In genomic region chr6:141485302-141486021, GRCm38 (mm10) we compare ENCODE assay signal across 8 mouse cellular contexts. TPM values are rescaled to one million over a fixed set of nuclear protein-coding genes. Genes with fewer than 3 reads are reported as not detected.
DNase-seq lines count a peak whose midpoint lies in the region; ATAC-seq lines count a peak whose summit lies in the region.

No protein-coding gene starts in this region.

- H3K27me3 ChIP-seq in kidney, embryonic 15.5 days = no peaks in the 10 kb centered on the region
- H3K27me3 ChIP-seq in forebrain, embryonic 15.5 days = no peaks in the 10 kb centered on the region
- no peaks in the 10 kb centered on the region for H3K27me3 ChIP-seq in hindbrain, embryonic 12.5 days
- no peaks in the 10 kb centered on the region for H3K27me3 ChIP-seq in midbrain, embryonic 11.5 days (ENCODE audit: control insufficient read depth, insufficient read depth, low read length)

- 46% methylated on average over 10 of the region's 10 CpGs for WGBS in kidney, embryonic 15.5 days
- 38% methylated on average over 10 of the region's 10 CpGs for WGBS in forebrain, embryonic 15.5 days
- WGBS in hindbrain, embryonic 12.5 days = 63% methylated on average over 10 of the region's 10 CpGs
- WGBS in midbrain, embryonic 11.5 days = 68% methylated on average over 10 of the region's 10 CpGs

- H3K4me3 ChIP-seq in kidney, embryonic 15.5 days (replicated peaks) = no peak overlapping the region
- no peak overlapping the region for H3K4me3 ChIP-seq in forebrain, embryonic 15.5 days
- no peak overlapping the region for H3K4me3 ChIP-seq in hindbrain, embryonic 12.5 days
- no peak overlapping the region for H3K4me3 ChIP-seq in midbrain, embryonic 11.5 days (ENCODE audit: low read depth, low read length)

- H3K9ac ChIP-seq in kidney, embryonic 15.5 days = no peak overlapping the region
- no peak overlapping the region for H3K9ac ChIP-seq in forebrain, embryonic 15.5 days (replicated peaks)
- H3K9ac ChIP-seq in hindbrain, embryonic 12.5 days = no peak overlapping the region
- no peak overlapping the region for H3K9ac ChIP-seq in midbrain, embryonic 11.5 days (ENCODE audit: low read length)

- peaks cover 15% of the 10 kb centered on the region for H3K36me3 ChIP-seq in kidney, embryonic 15.5 days
- H3K36me3 ChIP-seq in forebrain, embryonic 15.5 days = no peaks in the 10 kb centered on the region
- H3K36me3 ChIP-seq in hindbrain, embryonic 12.5 days = no peaks in the 10 kb centered on the region
- no peaks in the 10 kb centered on the region for H3K36me3 ChIP-seq in midbrain, embryonic 11.5 days (ENCODE audit: control insufficient read depth, insufficient read depth, low read length)

- peaks cover 7% of the 10 kb centered on the region for H3K4me1 ChIP-seq in kidney, embryonic 15.5 days
- peaks cover 12% of the 10 kb centered on the region for H3K4me1 ChIP-seq in forebrain, embryonic 15.5 days
- peaks cover 5% of the 10 kb centered on the region; the same call in 1 of the 2 replicates for H3K4me1 ChIP-seq in hindbrain, embryonic 12.5 days
- no peaks in the 10 kb centered on the region for H3K4me1 ChIP-seq in midbrain, embryonic 11.5 days (ENCODE audit: control insufficient read depth, insufficient read depth, low read length)

- H3K27ac ChIP-seq in kidney, embryonic 15.5 days = no peak overlapping the region
- 0 out of 2 replicates have a peak overlapping the region, but pooled peaks have one; percentile 17 for H3K27ac ChIP-seq in forebrain, embryonic 15.5 days (replicated peaks)
- no peak overlapping the region for H3K27ac ChIP-seq in hindbrain, embryonic 12.5 days
- no peak overlapping the region for H3K27ac ChIP-seq in midbrain, embryonic 11.5 days (ENCODE audit: low read depth, low read length)

- H3K9me3 ChIP-seq in kidney, embryonic 15.5 days (replicated peaks) = no peaks in the 10 kb centered on the region
- no peaks in the 10 kb centered on the region for H3K9me3 ChIP-seq in forebrain, embryonic 15.5 days
- no peaks in the 10 kb centered on the region for H3K9me3 ChIP-seq in hindbrain, embryonic 12.5 days (replicated peaks)
- H3K9me3 ChIP-seq in midbrain, embryonic 11.5 days (ENCODE audit: control insufficient read depth, low read length) = no peaks in the 10 kb centered on the region

- DNase-seq in kidney, adult 18-20 months = no peak
- peak; percentile 76 for DNase-seq in midbrain, embryonic 11.5 days (ENCODE audit: low spot score, missing footprints)
- no peak for DNase-seq in layer of hippocampus, adult 11-12 months (ENCODE audit: low spot score)
- no peak for DNase-seq in ovary, adult 18-20 months (ENCODE audit: low spot score)
- DNase-seq in urinary bladder, postnatal 10 days (ENCODE audit: low spot score) = no peak

- H3K4me2 ChIP-seq in kidney, embryonic 15.5 days = no peak overlapping the region
- no peak overlapping the region for H3K4me2 ChIP-seq in forebrain, embryonic 15.5 days (replicated peaks)
- no peak overlapping the region for H3K4me2 ChIP-seq in hindbrain, embryonic 12.5 days (replicated peaks)
- H3K4me2 ChIP-seq in midbrain, embryonic 11.5 days = no peak overlapping the region

- peak; percentile 46; the same call in 1 of the 2 replicates for ATAC-seq in kidney, embryonic 15.5 days (replicated peaks; ENCODE audit: low FRiP score)
- peak; percentile 80 for ATAC-seq in forebrain, embryonic 15.5 days (replicated peaks)
- ATAC-seq in hindbrain, embryonic 12.5 days (ENCODE audit: low FRiP score) = peak; percentile 65
- ATAC-seq in midbrain, embryonic 11.5 days (ENCODE audit: low FRiP score) = peak; percentile 15; the same call in 1 of the 2 replicates

RNA-seq across cellular contexts. Expression of gene Slco1c1, which starts 38.7 kb away (rescaled TPM):
- polyA plus RNA-seq in kidney, embryonic 15.5 days (2015; fragmentation: Nextera tagmentation; extraction: Ambion mirVana) = 0.10 and 0.15 TPM in 2 replicates
- 15.6 and 19.6 TPM in 2 replicates for polyA plus RNA-seq in forebrain, embryonic 15.5 days (2015; fragmentation: Nextera tagmentation; extraction: Ambion mirVana)
- polyA plus RNA-seq in hindbrain, embryonic 12.5 days (2016; fragmentation: Nextera tagmentation; extraction: Ambion mirVana) = 6.3 and 8.7 TPM in 2 replicates
- polyA plus RNA-seq in midbrain, embryonic 11.5 days (2014; fragmentation: Nextera tagmentation; extraction: Ambion mirVana) = 1.5 and 2.1 TPM in 2 replicates

Comparison
In these comparisons a context has a peak if more than half of its experiments do, and no peak if none do; other contexts are left out.
1. ATAC-seq: peak in every context shown above with its lines; median percentile 80 in forebrain, embryonic 15.5 days; 65 in hindbrain, embryonic 12.5 days; 46 in kidney, embryonic 15.5 days; 15 in midbrain, embryonic 11.5 days.